Mouse (Mus musculus) right cerebral cortex, adult 18-20 months (tissue): ENCODE data around the gene Pfkfb3.
"Not testable (repeated sequence)": the region's sequence is repeated elsewhere in the genome, so short reads cannot be mapped to it uniquely, and the experiment has no call there.

Experiments
- DNase-seq: peaks from one replicate; pipeline ENCODE4 v3.0.0; 2022; ENCODE audit warnings: mixed read lengths

Pfkfb3 gene

DNA sequence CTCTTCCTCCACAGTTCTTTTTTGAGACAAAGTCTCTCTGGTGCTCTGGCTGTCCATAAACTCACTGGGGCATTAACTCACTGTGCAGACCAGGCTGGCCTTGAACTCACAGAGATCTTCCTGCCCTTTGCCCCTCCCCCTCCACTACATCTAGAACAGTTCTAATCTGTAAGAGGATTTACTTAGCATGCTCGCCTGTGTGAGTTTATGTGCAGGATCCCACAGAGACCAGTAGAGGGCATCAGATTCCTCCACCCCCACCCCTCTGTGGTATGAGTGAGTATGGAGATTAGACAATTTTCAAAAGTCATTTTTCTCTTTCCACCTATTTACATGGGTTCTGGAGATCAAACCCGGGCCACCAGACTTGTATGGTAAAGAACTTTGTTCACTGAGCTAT lies 6.3 kb downstream of the Pfkfb3 start:
- DNase-seq: no peak

DNA sequence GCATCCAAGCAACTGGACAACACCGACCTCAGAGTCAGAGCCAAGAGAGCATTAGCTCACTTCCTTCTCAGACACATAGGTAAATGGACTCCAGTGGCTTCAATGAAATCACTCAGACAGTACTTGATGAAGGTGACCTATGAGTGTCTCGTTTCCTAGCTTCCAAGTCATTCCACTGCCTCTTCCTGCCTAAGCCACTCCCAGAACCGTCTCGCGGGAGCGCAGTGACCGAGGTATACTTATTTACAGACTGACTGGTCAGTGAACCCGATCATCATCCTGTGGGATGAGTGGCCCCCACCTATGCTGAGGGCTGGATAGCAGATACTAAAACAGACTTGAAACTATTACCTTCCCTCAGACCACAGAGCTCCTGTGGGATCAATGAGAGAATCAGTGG lies 7.8 kb downstream of the Pfkfb3 start:
- no peak for DNase-seq

DNA sequence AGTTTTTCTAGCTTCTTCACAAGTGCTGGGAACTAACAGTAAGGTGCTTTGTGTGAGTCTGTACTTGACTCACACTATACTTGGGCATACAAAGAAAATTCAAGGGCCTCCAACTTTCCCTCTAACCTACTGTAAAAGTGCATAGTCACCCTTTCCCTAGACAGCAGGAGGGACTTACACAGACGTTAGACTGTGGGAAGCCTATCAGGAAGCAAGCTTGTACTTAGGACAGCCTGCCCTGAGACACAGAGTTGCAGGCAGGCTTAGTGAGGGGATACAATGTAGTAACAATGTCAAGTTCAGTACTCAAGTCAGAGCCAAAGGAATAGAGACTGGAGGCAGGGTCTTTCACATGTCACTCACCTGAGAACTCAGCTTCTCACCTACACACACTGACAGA lies 8.5 kb downstream of the Pfkfb3 start:
- DNase-seq: no peak

DNA sequence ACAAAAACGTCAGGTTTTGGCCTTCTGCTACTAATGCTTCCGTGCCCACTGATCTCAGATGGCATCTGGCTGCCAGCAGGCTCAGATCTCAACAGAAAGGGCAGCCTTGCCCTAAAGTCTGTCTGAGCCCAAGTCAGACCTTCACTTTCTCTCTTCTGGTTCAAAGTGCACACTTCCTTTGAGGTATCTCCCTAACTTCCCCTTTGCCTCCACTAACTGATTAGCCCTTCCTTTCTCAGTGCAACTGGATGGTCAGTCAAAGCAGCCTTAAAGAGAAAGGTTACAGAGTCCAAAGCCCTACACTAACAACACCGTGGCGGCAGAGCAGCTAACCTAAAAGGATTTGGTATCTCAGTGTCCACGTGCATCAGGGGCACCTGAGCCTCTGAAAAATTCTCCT lies 9.5 kb downstream of the Pfkfb3 start:
- DNase-seq: no peak

DNA sequence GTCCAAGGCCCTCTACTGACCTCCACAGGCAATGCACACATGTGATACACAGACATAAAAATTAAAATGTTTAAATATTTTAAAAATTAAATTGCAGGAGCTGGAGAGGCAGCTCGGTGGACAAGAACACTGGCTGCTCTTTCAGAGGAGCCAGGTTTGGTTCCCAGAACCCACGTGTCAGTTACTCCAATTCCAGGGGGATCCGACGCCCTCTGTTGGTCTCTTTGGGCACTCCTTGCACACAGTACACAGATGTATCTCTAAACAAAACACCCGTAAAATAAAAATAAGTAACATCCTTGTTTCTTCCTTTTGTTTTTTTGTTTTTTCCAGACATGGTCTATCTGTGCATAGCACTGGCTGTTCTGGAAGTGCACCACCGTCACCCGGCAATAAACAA lies 10.7 kb downstream of the Pfkfb3 start:
- no peak for DNase-seq

DNA sequence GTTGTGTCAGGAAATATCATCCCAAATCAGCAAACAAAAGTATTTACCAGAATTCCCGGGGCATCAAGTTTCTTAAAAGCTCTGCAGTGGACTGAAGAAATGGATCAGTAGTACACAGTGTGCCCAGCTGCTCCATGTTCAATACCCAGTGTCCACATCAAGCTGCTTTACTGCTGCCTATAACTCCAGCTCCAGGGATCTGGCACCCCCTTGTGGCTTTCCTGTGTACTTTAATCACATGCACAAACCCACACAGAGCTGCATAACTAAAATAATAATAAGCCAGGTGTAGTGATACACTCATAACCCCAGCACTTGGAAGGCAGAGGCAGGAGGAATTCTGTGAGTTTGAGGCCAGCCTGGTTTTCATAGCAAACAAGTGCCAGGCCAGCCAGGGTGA lies 11.2 kb downstream of the Pfkfb3 start:
- peak; percentile 65 for DNase-seq

DNA sequence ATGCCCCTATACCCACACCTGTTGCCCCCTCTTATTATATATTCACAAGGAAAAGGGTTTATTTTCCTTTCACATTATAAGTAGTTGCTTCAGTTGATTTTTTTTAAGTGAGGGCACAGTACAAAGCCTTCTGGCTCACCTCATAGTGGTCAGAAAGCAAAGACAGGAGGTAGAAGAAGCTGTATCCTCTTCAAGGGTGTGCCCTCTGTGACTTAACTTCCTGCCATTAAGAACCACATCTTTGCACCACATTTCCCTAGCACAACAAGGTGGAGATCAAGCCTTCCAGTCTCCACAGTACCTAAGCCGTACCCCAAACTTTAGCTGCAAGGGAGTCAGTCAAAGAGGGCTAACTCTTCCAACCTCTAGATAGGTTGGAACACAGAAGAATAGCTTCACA lies 11.8 kb downstream of the Pfkfb3 start:
- no peak for DNase-seq

DNA sequence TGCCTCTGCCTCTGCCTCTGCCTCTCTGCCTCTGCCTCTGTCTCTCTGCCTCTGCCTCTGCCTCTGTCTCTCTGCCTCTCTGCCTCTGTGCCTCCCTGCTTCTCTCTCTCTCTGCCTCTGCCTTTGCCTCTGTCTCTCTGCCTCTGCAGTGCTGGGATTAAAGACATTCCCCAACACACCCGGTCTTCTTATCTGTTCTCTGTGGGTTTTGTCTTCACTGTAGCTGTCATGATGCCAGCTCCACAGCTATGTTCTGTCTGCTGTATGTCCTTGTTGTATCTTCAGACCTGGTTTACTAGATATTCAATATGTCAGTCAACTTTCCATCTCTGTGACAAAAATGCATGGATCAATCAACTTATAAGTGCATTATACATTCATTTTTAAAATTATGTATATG lies 12.3 kb downstream of the Pfkfb3 start:
- not testable (repeated sequence) for DNase-seq

DNA sequence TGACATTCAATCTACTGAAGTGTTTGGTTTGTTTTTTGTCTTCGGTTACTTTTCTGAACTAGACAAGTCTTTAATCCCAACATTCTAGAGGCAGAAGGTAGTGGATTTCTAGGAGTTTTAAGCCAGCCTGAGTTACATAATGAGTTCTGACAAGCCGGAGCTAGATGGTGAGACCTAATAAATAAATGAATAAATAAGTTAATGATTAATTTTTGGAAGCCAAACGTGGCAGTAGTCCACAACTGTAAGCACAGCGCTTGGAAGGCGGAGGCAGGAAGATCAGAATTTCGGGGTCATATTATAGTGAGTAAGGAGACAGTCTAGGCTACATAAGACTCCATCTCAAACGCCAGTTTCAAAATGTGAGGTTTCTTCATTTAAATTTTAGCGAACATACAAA lies 17.9 kb downstream of the Pfkfb3 start:
- no peak for DNase-seq

DNA sequence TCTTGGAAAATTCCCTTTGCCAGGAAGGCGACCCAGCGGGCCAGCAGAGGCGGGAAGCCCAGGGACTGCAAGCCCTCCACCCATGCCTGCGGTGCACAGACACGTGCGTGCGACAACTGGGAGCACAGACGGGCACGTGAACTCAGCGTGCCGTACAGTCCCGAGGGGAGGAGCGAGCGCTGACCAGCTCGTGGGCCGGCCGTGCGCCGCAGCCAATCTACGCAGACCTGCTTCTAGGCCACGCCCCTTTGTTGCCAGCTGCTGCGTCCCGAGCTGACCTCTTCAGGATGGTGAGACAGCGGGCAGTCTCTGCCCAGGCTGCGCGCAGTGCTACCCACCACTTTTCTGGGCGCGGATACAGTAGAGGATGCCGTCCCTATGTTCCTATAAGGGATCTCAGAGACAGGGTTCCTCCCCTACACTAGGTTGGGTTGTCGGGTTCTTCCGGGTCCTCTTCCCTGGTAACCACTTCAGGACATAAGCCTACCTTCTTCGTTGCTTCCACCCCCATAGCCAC lies 18.4 kb downstream of the Pfkfb3 start:
- DNase-seq: peak; percentile 93

DNA sequence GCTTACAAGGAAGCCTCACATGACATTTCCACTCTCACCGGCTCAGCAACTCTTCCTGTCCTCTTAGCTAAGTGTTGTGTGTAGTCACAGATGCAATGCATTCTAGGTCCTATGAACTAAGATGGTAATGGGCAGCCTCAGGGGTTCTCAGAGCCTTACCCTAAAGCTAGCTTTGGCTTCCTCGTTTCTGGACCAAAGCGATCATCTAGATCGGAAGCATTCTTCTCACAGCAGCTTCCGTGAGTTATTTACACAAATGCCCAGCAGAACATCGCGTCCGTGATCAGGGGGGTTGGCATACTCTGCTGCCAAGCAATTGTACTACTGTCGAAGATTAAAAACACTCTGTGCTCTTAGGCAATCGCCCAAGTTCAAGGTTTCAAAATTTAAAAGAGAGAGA lies 19.1 kb downstream of the Pfkfb3 start:
- DNase-seq: no peak

DNA sequence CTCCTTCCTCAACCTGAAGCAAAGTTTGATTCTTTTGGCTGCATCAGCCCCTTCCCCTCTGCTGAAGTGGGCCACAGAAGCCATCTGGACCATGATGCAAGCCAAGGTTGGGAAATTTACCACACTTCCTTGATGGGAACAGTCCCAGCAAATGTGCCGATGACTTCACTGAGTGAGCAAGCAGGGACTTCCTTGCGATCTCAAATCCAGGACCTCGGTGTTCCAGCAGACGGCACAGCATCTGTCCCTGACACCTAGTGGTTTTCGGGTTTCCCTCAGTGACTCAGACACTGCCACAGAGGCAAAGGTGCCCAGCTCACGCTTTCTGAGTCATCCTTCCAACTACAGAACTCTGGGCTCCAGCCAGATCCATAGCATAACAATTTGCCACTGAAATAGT lies 23.8 kb downstream of the Pfkfb3 start:
- peak; percentile 91 for DNase-seq

DNA sequence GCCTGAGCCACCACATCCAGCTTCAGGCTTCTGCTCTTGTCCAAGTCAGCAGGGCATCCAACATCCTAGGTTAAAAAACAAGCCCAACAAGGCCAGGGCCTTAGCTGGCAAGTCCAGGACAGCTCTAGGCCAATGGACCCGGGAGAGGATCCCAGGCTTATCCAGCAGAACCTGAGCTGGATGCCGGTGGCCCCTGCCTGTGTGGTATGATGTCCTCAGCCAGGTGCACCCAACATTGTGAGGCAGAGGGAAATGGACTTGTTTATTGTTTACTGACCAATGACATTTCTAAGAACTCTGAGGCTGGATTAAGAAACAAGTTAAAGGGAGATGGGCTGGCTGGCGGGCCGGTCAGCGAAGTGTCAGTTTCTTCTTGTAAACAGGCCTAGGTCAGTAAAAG lies 27.8 kb downstream of the Pfkfb3 start:
- no peak for DNase-seq

DNA sequence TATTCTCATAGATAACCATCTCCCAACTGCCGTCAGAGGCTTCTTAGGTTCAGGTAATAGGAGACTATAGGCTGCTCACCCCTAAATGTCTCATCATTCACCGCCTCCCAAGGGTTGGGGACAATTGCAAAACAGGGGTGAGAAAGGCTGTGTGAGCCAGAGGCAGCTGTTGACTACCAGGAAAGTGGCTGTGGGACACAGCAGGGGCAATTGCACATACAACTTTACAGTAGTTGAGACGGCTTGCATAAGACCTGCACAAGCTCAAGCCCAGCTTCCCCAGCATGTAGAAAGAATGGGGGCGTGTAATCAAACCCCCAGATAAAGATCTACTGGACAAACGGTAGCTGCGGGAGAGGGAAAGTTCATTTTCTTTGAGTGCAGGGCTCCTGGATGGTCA lies 29.1 kb downstream of the Pfkfb3 start:
- DNase-seq: no peak

DNA sequence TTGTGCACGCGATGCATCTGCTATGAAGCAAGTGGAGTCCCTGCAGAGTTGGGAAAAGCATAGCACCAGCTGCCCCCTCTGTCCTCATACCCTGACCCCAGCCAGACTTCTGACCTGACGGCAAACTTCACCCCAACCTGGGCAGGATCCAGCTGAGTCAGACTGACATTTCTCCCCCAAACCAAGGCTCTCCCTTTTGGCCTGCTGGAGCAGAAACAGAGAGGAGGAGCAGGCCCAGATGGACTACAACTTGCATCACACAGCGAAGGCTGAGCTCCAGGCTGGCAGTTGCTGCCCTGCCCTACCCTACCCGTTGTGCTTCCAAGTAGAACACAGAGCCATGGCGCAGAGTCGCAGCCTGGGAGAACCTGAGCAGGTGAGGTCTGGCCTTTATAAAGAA lies 32.1 kb downstream of the Pfkfb3 start:
- DNase-seq: no peak

DNA sequence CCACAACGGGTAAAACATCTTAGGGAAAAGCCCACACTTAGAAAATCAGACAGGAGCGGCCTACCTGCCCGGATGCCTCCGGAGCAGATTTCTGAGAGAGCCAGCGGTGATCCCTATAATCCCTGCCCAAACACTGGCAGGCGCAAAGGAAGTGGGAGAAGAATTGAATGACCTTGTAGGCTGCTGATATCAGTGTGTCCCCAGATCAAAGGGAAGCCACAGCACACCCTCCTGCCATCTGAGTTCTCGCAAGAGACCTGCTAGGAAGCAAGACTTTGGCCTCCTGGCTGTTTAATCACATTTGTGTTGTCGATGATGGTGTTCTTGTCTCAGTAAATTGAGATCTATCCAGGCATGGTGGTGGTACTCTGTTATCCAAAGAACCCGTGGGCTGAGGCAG lies 33.1 kb downstream of the Pfkfb3 start:
- DNase-seq: no peak

DNA sequence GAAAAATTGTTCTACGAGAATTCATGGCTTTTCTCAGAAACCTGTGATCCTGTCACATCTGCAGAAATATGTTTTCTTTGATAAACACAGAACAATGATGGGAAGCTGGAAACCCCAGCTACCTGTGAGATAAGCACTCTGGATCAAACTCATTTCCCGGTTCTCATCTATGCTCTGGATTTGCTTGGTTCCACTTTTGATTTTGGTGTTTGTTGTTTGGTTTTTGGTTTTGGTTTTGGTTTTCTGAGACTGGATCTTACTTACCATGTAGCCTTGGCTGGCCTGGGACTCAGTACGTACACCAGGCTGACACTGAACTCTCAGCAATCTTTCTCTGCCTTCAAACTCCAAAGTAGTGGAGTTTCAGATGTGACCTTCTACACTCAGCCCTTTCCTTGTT lies 38.0 kb downstream of the Pfkfb3 start:
- no peak for DNase-seq

DNA sequence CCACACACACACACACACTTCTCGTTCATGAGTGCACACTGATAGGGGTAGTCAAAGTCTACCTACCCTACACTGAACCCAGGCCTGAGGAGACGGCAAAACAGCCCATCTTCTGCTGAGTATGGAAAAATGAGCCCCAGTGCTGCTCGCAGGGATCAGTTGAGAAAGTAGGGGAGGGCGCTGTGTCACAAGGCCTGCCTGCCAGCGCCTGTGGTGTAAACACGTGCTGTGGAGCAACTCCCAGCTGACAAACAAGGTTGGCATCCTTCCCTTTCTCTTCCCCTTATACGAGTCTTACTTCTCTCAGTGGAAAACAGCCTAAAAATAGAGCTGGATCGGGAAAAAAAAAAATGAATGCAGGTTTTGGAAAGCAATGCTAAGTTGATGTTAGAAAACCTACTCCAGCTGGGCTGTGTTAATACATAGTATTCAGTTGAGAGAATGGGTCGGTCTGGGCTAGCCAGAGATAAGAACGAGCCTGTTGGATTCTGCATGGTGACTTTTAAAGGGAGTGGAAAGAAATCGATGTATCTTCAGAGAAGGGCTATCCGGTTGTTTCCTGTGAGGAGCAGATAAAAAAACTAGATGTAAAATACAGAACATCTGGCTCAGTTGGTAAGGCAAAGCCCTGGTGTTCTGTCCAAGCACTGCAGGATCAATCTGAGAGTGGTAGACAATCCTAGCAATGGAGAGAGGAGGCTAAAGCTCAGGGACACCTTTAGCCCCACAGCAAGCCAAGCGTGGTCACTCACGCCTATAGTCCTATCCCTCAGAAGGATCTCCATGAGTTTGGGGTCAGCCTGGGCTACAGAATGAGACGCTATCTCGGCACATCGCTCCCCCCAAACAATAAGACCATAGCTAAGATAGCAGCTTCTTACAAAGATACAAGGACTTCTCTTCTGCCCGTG lies 40.6 kb downstream of the Pfkfb3 start:
- peak; percentile 24 for DNase-seq

DNA sequence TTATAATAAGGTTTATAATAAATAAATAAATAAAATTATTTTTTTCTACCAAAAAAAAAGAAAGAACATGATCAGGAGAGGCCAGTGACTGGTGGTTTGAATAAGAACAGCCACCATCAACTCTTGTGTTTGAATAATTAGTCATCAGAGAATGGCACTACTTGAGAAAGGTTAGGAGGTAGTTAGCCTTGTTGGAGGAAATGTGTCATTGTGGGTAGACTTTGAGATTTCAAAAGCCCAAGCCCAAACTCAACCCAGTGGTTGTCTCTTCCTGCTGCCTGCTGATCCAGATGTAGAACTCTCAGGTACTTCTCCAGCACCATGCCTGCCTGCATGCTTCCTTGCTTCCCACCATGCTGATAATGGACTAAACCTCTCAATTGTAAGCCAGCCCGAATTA lies 41.8 kb downstream of the Pfkfb3 start:
- DNase-seq: no peak

DNA sequence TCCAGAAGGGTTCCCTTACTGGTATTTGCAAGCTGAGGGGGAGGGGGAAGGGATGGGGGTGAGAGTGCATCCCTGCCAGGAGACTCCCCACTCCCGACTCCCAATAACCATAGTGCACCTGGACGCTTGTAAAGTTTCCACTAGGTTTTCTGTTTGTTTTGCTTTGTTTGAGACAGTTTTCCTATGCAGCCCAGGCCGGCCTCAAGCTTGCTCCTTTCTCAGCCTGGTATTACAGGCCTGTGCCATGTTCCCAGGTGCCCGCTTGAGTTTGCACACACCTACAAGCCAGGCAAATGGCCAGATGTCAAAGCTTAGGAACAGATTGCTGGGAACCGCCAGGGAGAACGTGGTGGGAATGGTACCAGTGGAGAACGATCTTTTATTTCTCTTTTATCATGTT lies 50.1 kb downstream of the Pfkfb3 start:
- no peak for DNase-seq

DNA sequence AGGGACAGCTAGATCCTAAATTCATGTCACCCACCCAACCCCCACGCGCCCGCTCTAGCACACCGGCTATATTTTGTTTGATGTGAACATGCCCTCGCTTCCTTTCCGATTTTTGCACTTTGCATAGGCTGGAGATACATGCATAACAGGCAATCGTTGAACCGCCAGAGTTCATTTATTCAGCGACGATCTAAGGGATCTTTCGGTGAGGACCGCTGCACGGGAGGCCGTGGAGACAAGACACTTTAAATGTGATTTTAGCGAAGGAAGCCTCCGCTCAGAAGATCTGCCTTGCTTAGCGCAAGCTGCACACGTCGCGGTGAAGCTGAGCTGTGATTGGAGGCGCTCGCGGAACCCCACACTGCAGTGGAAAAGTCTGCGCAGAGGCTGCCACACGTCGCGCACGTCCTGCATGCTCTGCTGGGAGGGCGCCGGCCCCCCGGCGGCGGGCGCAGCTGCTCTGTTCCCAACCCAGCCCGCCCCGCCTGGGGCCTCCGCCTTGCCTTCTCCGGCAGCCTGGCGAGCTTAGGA lies 50.9 kb downstream of the Pfkfb3 start:
- peak; percentile 92 for DNase-seq

DNA sequence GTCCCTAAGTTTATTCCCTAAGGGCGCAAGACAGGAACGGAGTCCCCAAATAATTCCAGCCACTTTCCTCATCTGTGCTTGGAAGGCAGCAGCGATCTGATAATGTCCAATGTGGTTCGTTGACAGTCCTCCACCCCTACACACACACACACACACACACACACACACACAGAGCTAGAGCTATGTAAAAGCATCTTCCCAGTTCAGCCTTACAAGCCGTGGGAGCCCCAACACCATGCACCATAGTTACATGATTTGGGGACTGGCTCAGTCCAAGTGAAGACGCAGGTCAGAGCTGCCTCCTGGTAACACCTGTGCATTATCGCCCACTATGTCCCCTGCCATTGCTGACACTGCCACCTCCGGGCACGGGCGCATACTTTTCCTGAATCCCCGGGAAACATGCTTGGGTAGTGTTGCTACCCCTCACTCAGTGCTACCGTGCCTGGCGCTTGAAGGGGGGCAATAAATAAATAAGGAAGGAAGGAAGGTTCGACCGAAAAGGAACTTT lies 51.6 kb downstream of the Pfkfb3 start:
- DNase-seq: no peak

DNA sequence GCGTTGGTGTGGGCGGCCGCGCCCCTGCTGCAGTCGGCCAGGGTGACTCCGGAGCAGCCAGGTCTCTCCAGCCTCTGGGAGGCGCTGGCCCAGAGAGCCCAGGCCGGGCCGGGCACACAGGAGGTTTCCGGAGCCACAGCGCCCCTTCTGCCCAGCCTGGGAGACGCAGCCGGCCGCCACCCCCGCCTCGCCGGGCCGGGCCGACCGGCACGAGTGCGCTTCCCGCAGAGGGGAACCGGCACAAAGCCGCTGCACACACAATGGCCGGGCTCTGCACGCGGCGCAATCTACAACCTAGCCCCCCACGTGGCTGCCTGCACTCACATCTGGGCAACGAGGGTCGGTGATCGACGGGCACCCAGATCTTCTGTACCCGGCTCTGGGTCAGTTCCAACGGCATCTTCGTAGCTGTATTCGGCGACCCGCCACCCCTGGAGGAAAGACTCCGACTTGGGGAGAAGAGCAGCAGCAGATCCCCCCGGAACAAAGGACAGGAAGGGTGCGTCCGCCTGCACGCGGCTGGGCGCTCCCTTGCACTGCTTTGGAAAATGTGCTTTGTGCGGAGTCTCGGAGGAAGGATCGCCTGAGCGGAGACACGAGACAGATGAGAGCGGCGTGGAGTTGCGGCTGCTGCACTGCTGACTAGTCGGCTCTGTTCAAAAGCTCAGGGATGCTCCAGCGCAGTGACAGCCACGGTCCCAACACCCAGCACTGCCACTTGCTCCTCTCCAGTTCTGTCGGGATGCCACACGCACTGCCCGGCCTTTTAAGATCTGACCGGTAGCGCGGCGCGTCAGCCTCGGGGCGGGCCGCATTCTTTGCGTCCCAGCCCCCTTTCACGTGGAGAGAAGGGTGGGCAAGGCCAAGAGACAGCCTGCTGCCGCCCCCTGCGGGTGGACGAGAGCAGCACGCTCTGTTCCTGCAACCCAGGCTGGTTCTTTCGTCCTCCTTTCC lies 52.3 kb downstream of the Pfkfb3 start:
- peak; percentile 94 for DNase-seq
